Mouse (Mus musculus) kidney, embryonic 15.5 days (tissue): Measurements from ENCODE around the gene Pxmp4. TPM values are rescaled to one million over a fixed set of nuclear protein-coding genes. Genes with fewer than 3 reads are reported as not detected.

Source experiments
- ATAC-seq: fragments of 200-750 bp; cut with Nextera tagmentation; replicated peaks from 2 replicates; pipeline ENCODE4 v1.8.0; 2017; ENCODE audit warnings: moderate TSS enrichment; ENCODE audit not compliant: low FRiP score
- H3K27ac ChIP-seq: fragments of 300-500 bp; sonication (generic); 2 replicates; pipeline ENCODE4 v1.5.1; 2015; ENCODE audit warnings: mild to moderate bottlenecking, inconsistent platforms
- H3K27me3 ChIP-seq: fragments of 300-500 bp; sonication (generic); 2 replicates; pipeline ENCODE4 v1.6.1; 2015; ENCODE audit warnings: inconsistent platforms
- H3K36me3 ChIP-seq: fragments of 300-500 bp; sonication (generic); 2 replicates; pipeline ENCODE4 v1.6.1; 2015; ENCODE audit warnings: inconsistent platforms
- H3K4me1 ChIP-seq: fragments of 300-500 bp; sonication (generic); 2 replicates; pipeline ENCODE4 v1.6.1; 2015; ENCODE audit warnings: inconsistent platforms
- H3K4me2 ChIP-seq: fragments of 300-500 bp; sonication (generic); 2 replicates; pipeline ENCODE4 v1.6.1; 2015; ENCODE audit warnings: moderate library complexity, mild to moderate bottlenecking, inconsistent platforms
- H3K4me3 ChIP-seq: fragments of 300-500 bp; sonication (generic); replicated peaks from 2 replicates; pipeline ENCODE4 v1.5.1; 2015; ENCODE audit warnings: mild to moderate bottlenecking, inconsistent platforms
- H3K9ac ChIP-seq: fragments of 300-500 bp; sonication (generic); 2 replicates; pipeline ENCODE4 v1.6.1; 2015; ENCODE audit warnings: mild to moderate bottlenecking, inconsistent platforms
- H3K9me3 ChIP-seq: fragments of 300-500 bp; sonication (generic); replicated peaks from 2 replicates; pipeline ENCODE4 v1.6.1; 2016; ENCODE audit warnings: inconsistent platforms
- WGBS: fragments of 180-500 bp; shearing (Covaris S2); methylation state at CpG from one replicate; pipeline ENCODE4 v1.1.7; 2015; ENCODE audit warnings: mixed read lengths; 5-methylcytosine and 5-hydroxymethylcytosine counted together
- polyA plus RNA-seq: library from polyadenylated mRNA; unstranded; fragments of >200 nt; fragmentation: Nextera tagmentation; extraction: Ambion mirVana; gene quantifications from 2 replicates; pipeline ENCODE4 v1.2.1, GENCODE M21; 2015

Gene Pxmp4
- polyA plus RNA-seq: 27.7 and 29.8 TPM in 2 replicates

GRCm38 (mm10) chr2:154603638-154604153, at the start of gene Pxmp4:
Gene Pxmp4 (minus strand): TSS chr2:154603708.
- peak; percentile 100 for ATAC-seq
- H3K9ac ChIP-seq: peak within 1 kb of the TSS; percentile 83
- H3K4me2 ChIP-seq: peak within 1 kb of the TSS; percentile 77
- peak within 1 kb of the TSS; percentile 75 for H3K27ac ChIP-seq
- no peaks in the 10 kb centered on the region for H3K36me3 ChIP-seq
- peaks cover 17% of the 10 kb centered on the region for H3K4me1 ChIP-seq
- WGBS: under 1% methylated on average over 13 of the region's 13 CpGs
- H3K9me3 ChIP-seq: no peaks in the 10 kb centered on the region
- H3K4me3 ChIP-seq: peak within 1 kb of the TSS; percentile 87
- H3K27me3 ChIP-seq: peaks cover 1% of the 10 kb centered on the region; the same call in 1 of the 2 replicates

GRCm38 (mm10) chr2:154651363-154651762, 47.9 kb upstream of the Pxmp4 start, which contains the start of gene Chmp4b:
Gene Chmp4b (plus strand): TSS chr2:154651705.
- Histone ChIP-seq H3K9me3 (no peaks in the 10 kb centered on the region), H3K4me1 (peaks cover 13% of the 10 kb centered on the region), H3K36me3 (no peaks in the 10 kb centered on the region), H3K27ac (peak within 1 kb of the TSS; percentile 88), H3K4me3 (no peak within 1 kb of the TSS), H3K27me3 (no peaks in the 10 kb centered on the region), H3K4me2 (0 out of 2 replicates have a peak within 1 kb of the TSS, but pooled peaks have one; percentile 12), H3K9ac (no peak within 1 kb of the TSS)
- peak; percentile 59 for ATAC-seq
- WGBS: 44% methylated on average over 8 of the region's 8 CpGs

- H3K4me2 ChIP-seq: no peak overlapping the region
- H3K9me3 ChIP-seq: no peaks in the 10 kb centered on the region
- H3K4me3 ChIP-seq: no peak overlapping the region
- WGBS: 90% methylated on average over 3 of the region's 3 CpGs
- peaks cover 5% of the 10 kb centered on the region for H3K36me3 ChIP-seq
- no peaks in the 10 kb centered on the region for H3K27me3 ChIP-seq
- no peak for ATAC-seq
- H3K9ac ChIP-seq: no peak overlapping the region
- H3K4me1 ChIP-seq: peaks cover 8% of the 10 kb centered on the region; the same call in 1 of the 2 replicates
- H3K27ac ChIP-seq: peak overlapping the region; percentile 88
These were observed 46.9 kb upstream of the Pxmp4 start for GRCm38 (mm10) chr2:154650404-154650803.

- Histone ChIP-seq H3K9me3 (no peaks in the 10 kb centered on the region), H3K4me1 (peaks cover 8% of the 10 kb centered on the region; the same call in 1 of the 2 replicates), H3K4me2 (no peak overlapping the region), H3K9ac (no peak overlapping the region), H3K4me3 (no peak overlapping the region), H3K27me3 (no peaks in the 10 kb centered on the region), H3K36me3 (peaks cover 17% of the 10 kb centered on the region), H3K27ac (no peak overlapping the region)
- WGBS: 30% methylated on average over 3 of the region's 3 CpGs
- no peak for ATAC-seq
These were observed 44.6 kb upstream of the Pxmp4 start for GRCm38 (mm10) chr2:154648086-154648485.

- Histone ChIP-seq H3K4me1 (peaks cover 8% of the 10 kb centered on the region; the same call in 1 of the 2 replicates), H3K4me3 (no peak overlapping the region), H3K9ac (no peak overlapping the region), H3K4me2 (no peak overlapping the region), H3K27me3 (no peaks in the 10 kb centered on the region), H3K9me3 (no peaks in the 10 kb centered on the region), H3K36me3 (peaks cover 17% of the 10 kb centered on the region), H3K27ac (no peak overlapping the region)
- no peak for ATAC-seq
- WGBS: 81% methylated on average over 5 of the region's 5 CpGs
These were observed 43.1 kb upstream of the Pxmp4 start for GRCm38 (mm10) chr2:154646634-154647033.

GRCm38 (mm10) chr2:154642712-154643385, 39.3 kb upstream of the Pxmp4 start:
- H3K27ac ChIP-seq: peak overlapping the region; percentile 84
- peaks cover 37% of the 10 kb centered on the region for H3K36me3 ChIP-seq
- no peaks in the 10 kb centered on the region for H3K27me3 ChIP-seq
- H3K9me3 ChIP-seq: peaks cover 4% of the 10 kb centered on the region; the same call in 1 of the 2 replicates
- H3K9ac ChIP-seq: no peak overlapping the region
- H3K4me3 ChIP-seq: no peak overlapping the region
- no peak overlapping the region for H3K4me2 ChIP-seq
- H3K4me1 ChIP-seq: peaks cover 3% of the 10 kb centered on the region; the same call in 1 of the 2 replicates
- WGBS: 79% methylated on average over 6 of the region's 6 CpGs
- no peak for ATAC-seq

- Histone ChIP-seq H3K9ac (no peak overlapping the region), H3K27me3 (no peaks in the 10 kb centered on the region), H3K36me3 (peaks cover 42% of the 10 kb centered on the region), H3K4me2 (0 out of 2 replicates have a peak overlapping the region, but pooled peaks have one; percentile 14), H3K27ac (peak overlapping the region; percentile 84), H3K4me1 (no peaks in the 10 kb centered on the region), H3K9me3 (peaks cover 4% of the 10 kb centered on the region; the same call in 1 of the 2 replicates), H3K4me3 (no peak overlapping the region)
- ATAC-seq: peak; percentile 68
- WGBS: 85% methylated on average over 9 of the region's 9 CpGs
These were observed 38.5 kb upstream of the Pxmp4 start for GRCm38 (mm10) chr2:154642005-154642459.

- Histone ChIP-seq H3K9me3 (peaks cover 4% of the 10 kb centered on the region; the same call in 1 of the 2 replicates), H3K36me3 (peaks cover 42% of the 10 kb centered on the region), H3K4me3 (no peak overlapping the region), H3K27me3 (no peaks in the 10 kb centered on the region), H3K4me2 (no peak overlapping the region), H3K4me1 (no peaks in the 10 kb centered on the region), H3K27ac (no peak overlapping the region), H3K9ac (no peak overlapping the region)
- 83% methylated on average over 8 of the region's 8 CpGs for WGBS
- ATAC-seq: no peak
These were observed 37.7 kb upstream of the Pxmp4 start for GRCm38 (mm10) chr2:154641176-154641575.

- H3K9me3 ChIP-seq: peaks cover 4% of the 10 kb centered on the region; the same call in 1 of the 2 replicates
- H3K27me3 ChIP-seq: no peaks in the 10 kb centered on the region
- no peak for ATAC-seq
- 89% methylated on average over 4 of the region's 4 CpGs for WGBS
- H3K36me3 ChIP-seq: peaks cover 48% of the 10 kb centered on the region
- H3K4me3 ChIP-seq: no peak overlapping the region
- H3K27ac ChIP-seq: no peak overlapping the region
- H3K4me1 ChIP-seq: no peaks in the 10 kb centered on the region; the same call in 1 of the 2 replicates
- H3K9ac ChIP-seq: no peak overlapping the region
- H3K4me2 ChIP-seq: no peak overlapping the region
These were observed 35.6 kb upstream of the Pxmp4 start for GRCm38 (mm10) chr2:154639115-154639514.

GRCm38 (mm10) chr2:154638521-154638920, 35.0 kb upstream of the Pxmp4 start:
- no peak overlapping the region for H3K27ac ChIP-seq
- no peak overlapping the region for H3K4me3 ChIP-seq
- peaks cover 46% of the 10 kb centered on the region for H3K36me3 ChIP-seq
- ATAC-seq: no peak
- 94% methylated on average over 3 of the region's 3 CpGs for WGBS
- peaks cover 3% of the 10 kb centered on the region; the same call in 1 of the 2 replicates for H3K4me1 ChIP-seq
- H3K9me3 ChIP-seq: peaks cover 4% of the 10 kb centered on the region; the same call in 1 of the 2 replicates
- no peaks in the 10 kb centered on the region for H3K27me3 ChIP-seq
- no peak overlapping the region for H3K9ac ChIP-seq
- no peak overlapping the region for H3K4me2 ChIP-seq

- H3K27me3 ChIP-seq: no peaks in the 10 kb centered on the region
- peaks cover 3% of the 10 kb centered on the region; the same call in 1 of the 2 replicates for H3K4me1 ChIP-seq
- H3K36me3 ChIP-seq: peaks cover 50% of the 10 kb centered on the region
- no peak overlapping the region for H3K9ac ChIP-seq
- peaks cover 4% of the 10 kb centered on the region; the same call in 1 of the 2 replicates for H3K9me3 ChIP-seq
- 89% methylated on average over 2 of the region's 2 CpGs for WGBS
- H3K27ac ChIP-seq: no peak overlapping the region
- no peak for ATAC-seq
- H3K4me2 ChIP-seq: no peak overlapping the region
- H3K4me3 ChIP-seq: no peak overlapping the region
These were observed 32.3 kb upstream of the Pxmp4 start for GRCm38 (mm10) chr2:154635826-154636225.
